Mouse (Mus musculus) embryonic facial prominence, embryonic 13.5 days (tissue): Measurements from ENCODE around the gene Ick. TPM values are rescaled to one million over a fixed set of nuclear protein-coding genes. Genes with fewer than 3 reads are reported as not detected.
"Not testable (repeated sequence)": the region's sequence is repeated elsewhere in the genome, so short reads cannot be mapped to it uniquely, and the experiment has no call there.

Experiments used
- ATAC-seq: fragments of 200-750 bp; cut with Nextera tagmentation; 2 replicates; pipeline ENCODE4 v1.8.0; 2017; ENCODE audit warnings: low read depth; ENCODE audit not compliant: insufficient number of reproducible peaks, insufficient read depth, low FRiP score, low TSS enrichment
- H3K27ac ChIP-seq: fragments of 300-500 bp; sonication (generic); 2 replicates; pipeline ENCODE4 v1.5.1; 2015; ENCODE audit warnings: moderate library complexity, mild to moderate bottlenecking, inconsistent platforms
- H3K27me3 ChIP-seq: fragments of 300-500 bp; sonication (generic); 2 replicates; pipeline ENCODE4 v1.6.1; 2015; ENCODE audit warnings: mild to moderate bottlenecking, inconsistent platforms
- H3K36me3 ChIP-seq: fragments of 300-500 bp; sonication (generic); 2 replicates; pipeline ENCODE4 v1.6.1; 2015; ENCODE audit warnings: mild to moderate bottlenecking, inconsistent platforms
- H3K4me1 ChIP-seq: fragments of 300-500 bp; sonication (generic); 2 replicates; pipeline ENCODE4 v1.6.1; 2015; ENCODE audit warnings: inconsistent platforms
- H3K4me2 ChIP-seq: fragments of 300-500 bp; sonication (generic); 2 replicates; pipeline ENCODE4 v1.6.1; 2015; ENCODE audit warnings: moderate library complexity, mild to moderate bottlenecking, inconsistent platforms
- H3K4me3 ChIP-seq: fragments of 300-500 bp; sonication (generic); 2 replicates; pipeline ENCODE4 v1.5.1; 2015; ENCODE audit warnings: mild to moderate bottlenecking, inconsistent platforms
- H3K9ac ChIP-seq: fragments of 300-500 bp; sonication (generic); 2 replicates; pipeline ENCODE4 v1.6.1; 2015; ENCODE audit warnings: mild to moderate bottlenecking, inconsistent platforms
- H3K9me3 ChIP-seq: fragments of 300-500 bp; sonication (generic); 2 replicates; pipeline ENCODE4 v1.6.1; 2016; ENCODE audit warnings: inconsistent platforms
- WGBS: fragments of 180-500 bp; shearing (Covaris S2); methylation state at CpG from one replicate; pipeline ENCODE4 v1.1.7; 2015; ENCODE audit warnings: mixed read lengths; 5-methylcytosine and 5-hydroxymethylcytosine counted together
- polyA plus RNA-seq: library from polyadenylated mRNA; unstranded; fragments of >200 nt; fragmentation: Nextera tagmentation; extraction: Ambion mirVana; gene quantifications from 2 replicates; pipeline ENCODE4 v1.2.1, GENCODE M21; 2015

The Ick gene
- polyA plus RNA-seq, 1 experiment from 2014 or later: 34.5 TPM

- H3K27ac ChIP-seq: peak overlapping the region; percentile 99
- H3K4me2 ChIP-seq: peak overlapping the region; percentile 63
- peak overlapping the region; percentile 88 for H3K9ac ChIP-seq
- H3K9me3 ChIP-seq: no peaks in the 10 kb centered on the region
- WGBS: under 1% methylated on average over 22 of the region's 22 CpGs
- peak; percentile 60; the same call in 1 of the 2 replicates for ATAC-seq
- peak overlapping the region; percentile 67 for H3K4me3 ChIP-seq
- H3K27me3 ChIP-seq: no peaks in the 10 kb centered on the region
- no peaks in the 10 kb centered on the region for H3K36me3 ChIP-seq
- peaks cover 6% of the 10 kb centered on the region; the same call in 1 of the 2 replicates for H3K4me1 ChIP-seq
These were observed 67.3 kb downstream of the Ick start for GRCm38 (mm10) chr9:78176201-78176727.

GRCm38 (mm10) chr9:78176831-78177230 lies 67.8 kb downstream of the Ick start:
- Histone ChIP-seq H3K36me3 (no peaks in the 10 kb centered on the region), H3K9me3 (no peaks in the 10 kb centered on the region), H3K9ac (peak overlapping the region; percentile 88), H3K4me3 (peak overlapping the region; percentile 67), H3K27me3 (no peaks in the 10 kb centered on the region), H3K4me2 (peak overlapping the region; percentile 63), H3K4me1 (peaks cover 6% of the 10 kb centered on the region; the same call in 1 of the 2 replicates), H3K27ac (peak overlapping the region; percentile 99)
- no peak for ATAC-seq
- 32% methylated on average over 7 of the region's 7 CpGs for WGBS

- no peak overlapping the region for H3K9ac ChIP-seq
- H3K27me3 ChIP-seq: no peaks in the 10 kb centered on the region
- H3K4me3 ChIP-seq: no peak overlapping the region
- H3K4me1 ChIP-seq: peaks cover 6% of the 10 kb centered on the region; the same call in 1 of the 2 replicates
- H3K36me3 ChIP-seq: no peaks in the 10 kb centered on the region
- no peak overlapping the region for H3K27ac ChIP-seq
- no peak for ATAC-seq
- no peak overlapping the region for H3K4me2 ChIP-seq
- 77% methylated on average over 5 of the region's 5 CpGs for WGBS
- H3K9me3 ChIP-seq: no peaks in the 10 kb centered on the region
These were observed 69.2 kb downstream of the Ick start for GRCm38 (mm10) chr9:78178197-78178596.

GRCm38 (mm10) chr9:78179071-78179470 lies 70.1 kb downstream of the Ick start:
- Histone ChIP-seq H3K9me3 (no peaks in the 10 kb centered on the region), H3K4me1 (peaks cover 6% of the 10 kb centered on the region; the same call in 1 of the 2 replicates), H3K4me2 (no peak overlapping the region), H3K9ac (no peak overlapping the region), H3K4me3 (no peak overlapping the region), H3K27ac (no peak overlapping the region), H3K36me3 (no peaks in the 10 kb centered on the region), H3K27me3 (no peaks in the 10 kb centered on the region)
- 83% methylated on average over 2 of the region's 2 CpGs for WGBS
- ATAC-seq: no peak

DNA sequence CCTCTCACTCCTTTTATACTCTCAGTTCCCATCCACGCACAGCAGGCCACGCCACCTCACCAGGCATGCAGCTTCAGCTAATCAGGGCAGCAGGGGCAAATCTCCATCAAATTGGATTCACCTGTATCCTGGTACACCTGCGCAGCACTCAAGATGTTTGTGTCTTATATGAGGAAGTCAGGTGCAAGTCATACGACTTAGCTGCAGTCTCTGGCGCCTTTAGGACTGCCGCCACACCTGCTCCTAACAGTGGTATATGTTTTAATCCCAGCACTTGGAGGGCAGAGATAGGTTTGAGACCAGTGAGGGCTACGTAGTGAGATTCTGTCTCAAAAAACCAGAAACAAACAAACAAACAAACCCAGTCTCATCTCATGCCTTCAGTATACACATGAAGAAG lies 73.5 kb downstream of the Ick start, which contains the start of gene Gsta4:
Gsta4 (plus strand) TSS at position 301 of the 400 bp plus-strand sequence.
- WGBS: 92% methylated on average over 4 of the region's 7 CpGs
- not testable (repeated sequence) for H3K9ac ChIP-seq, H3K36me3 ChIP-seq, H3K27me3 ChIP-seq, H3K4me1 ChIP-seq, H3K4me3 ChIP-seq, H3K4me2 ChIP-seq, ATAC-seq, H3K27ac ChIP-seq, H3K9me3 ChIP-seq

DNA sequence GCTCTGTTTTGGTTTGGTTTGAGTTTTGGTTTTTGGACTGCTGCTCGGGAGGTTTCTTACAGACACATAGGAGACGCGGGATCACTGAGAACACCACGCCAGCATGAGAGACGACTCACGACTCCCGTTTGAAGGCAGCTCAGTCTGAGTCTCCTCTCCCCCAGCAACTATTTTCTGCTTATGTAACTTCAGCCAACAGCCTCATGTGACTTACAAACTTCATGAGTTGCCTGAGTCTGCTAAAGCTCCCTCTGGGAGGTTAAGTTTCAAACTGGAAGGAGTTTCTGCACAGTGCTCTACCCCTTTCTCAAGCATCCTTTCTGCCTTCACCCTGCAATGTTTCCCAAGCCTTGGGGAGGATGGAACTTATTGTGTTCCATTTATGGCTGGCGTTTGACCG lies 76.7 kb downstream of the Ick start:
- Histone ChIP-seq H3K4me3 (no peak overlapping the region), H3K9me3 (no peaks in the 10 kb centered on the region), H3K27me3 (no peaks in the 10 kb centered on the region; the same call in 1 of the 2 replicates), H3K4me2 (no peak overlapping the region), H3K4me1 (peaks cover 5% of the 10 kb centered on the region; the same call in 1 of the 2 replicates), H3K9ac (no peak overlapping the region), H3K36me3 (no peaks in the 10 kb centered on the region), H3K27ac (no peak overlapping the region)
- WGBS: 63% methylated on average over 9 of the region's 9 CpGs
- no peak for ATAC-seq

GRCm38 (mm10) chr9:78188910-78189309 lies 79.9 kb downstream of the Ick start:
- Histone ChIP-seq H3K9ac (no peak overlapping the region), H3K9me3 (no peaks in the 10 kb centered on the region), H3K4me3 (no peak overlapping the region), H3K4me1 (peaks cover 26% of the 10 kb centered on the region), H3K4me2 (no peak overlapping the region), H3K27me3 (no peaks in the 10 kb centered on the region; the same call in 1 of the 2 replicates), H3K36me3 (no peaks in the 10 kb centered on the region), H3K27ac (no peak overlapping the region)
- WGBS: 86% methylated on average over 8 of the region's 8 CpGs
- no peak for ATAC-seq

DNA sequence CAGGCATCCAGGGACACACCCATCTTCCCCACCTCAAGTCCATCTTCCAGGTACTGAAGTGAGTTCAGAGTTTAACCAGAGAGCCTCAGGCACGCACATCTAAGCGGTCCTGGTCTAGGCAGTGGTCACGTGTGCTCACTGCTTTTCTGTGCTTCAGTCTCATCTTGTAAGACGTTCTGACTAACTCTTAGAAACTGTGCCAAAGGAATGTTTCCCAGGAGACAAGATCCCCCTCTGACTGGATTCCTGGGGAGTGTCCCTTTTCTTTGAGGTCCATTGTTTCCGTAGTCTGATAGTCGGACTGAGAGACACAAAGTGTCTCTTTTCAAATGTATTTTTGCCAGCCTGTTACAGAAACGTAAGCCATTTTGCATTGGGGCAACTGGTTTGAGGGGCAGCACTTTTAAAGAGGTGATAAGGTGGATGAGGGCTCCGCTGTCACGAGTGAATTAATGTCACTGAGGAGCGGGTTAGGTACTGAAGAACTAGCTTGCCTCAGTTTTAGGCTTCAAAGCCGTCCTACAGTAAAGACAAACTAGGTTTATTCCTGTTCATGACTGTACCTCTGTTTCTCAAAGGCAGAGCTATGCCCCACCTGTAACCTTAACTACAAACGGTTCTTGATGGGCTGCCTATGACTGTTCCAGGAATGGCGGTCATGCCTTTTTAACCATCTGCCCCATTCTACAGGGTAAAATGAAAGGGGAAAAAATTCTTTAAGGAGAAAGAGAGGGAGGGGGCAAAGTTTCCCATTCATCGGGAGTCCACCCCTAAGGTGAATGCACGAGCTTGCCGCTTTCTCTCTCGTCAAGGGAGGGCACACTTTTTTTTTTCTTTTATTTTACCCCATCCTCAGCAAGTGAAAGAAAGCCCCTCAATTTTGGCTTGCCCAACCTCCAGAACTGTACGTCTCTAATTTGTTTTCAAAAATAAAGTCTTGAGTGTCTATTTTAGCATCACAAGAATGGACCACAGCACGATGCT lies 82.0 kb downstream of the Ick start:
- no peaks in the 10 kb centered on the region for H3K36me3 ChIP-seq
- H3K9ac ChIP-seq: peak overlapping the region; percentile 67
- peak overlapping the region; percentile 68 for H3K4me2 ChIP-seq
- no peak for ATAC-seq
- 2% methylated on average over 19 of the region's 19 CpGs for WGBS
- H3K4me1 ChIP-seq: peaks cover 27% of the 10 kb centered on the region
- no peaks in the 10 kb centered on the region; the same call in 1 of the 2 replicates for H3K27me3 ChIP-seq
- no peak overlapping the region for H3K27ac ChIP-seq
- no peaks in the 10 kb centered on the region for H3K9me3 ChIP-seq
- H3K4me3 ChIP-seq: peak overlapping the region; percentile 50

GRCm38 (mm10) chr9:78191736-78192135 lies 82.7 kb downstream of the Ick start:
- no peaks in the 10 kb centered on the region for H3K36me3 ChIP-seq
- ATAC-seq: no peak
- H3K4me3 ChIP-seq: peak overlapping the region; percentile 50
- H3K27ac ChIP-seq: peak overlapping the region; percentile 48; the same call in 1 of the 2 replicates
- H3K4me1 ChIP-seq: peaks cover 27% of the 10 kb centered on the region
- H3K27me3 ChIP-seq: no peaks in the 10 kb centered on the region; the same call in 1 of the 2 replicates
- WGBS: under 1% methylated on average over 18 of the region's 18 CpGs
- H3K9ac ChIP-seq: peak overlapping the region; percentile 67
- H3K9me3 ChIP-seq: no peaks in the 10 kb centered on the region
- peak overlapping the region; percentile 68 for H3K4me2 ChIP-seq

- Histone ChIP-seq H3K27ac (no peak overlapping the region), H3K4me2 (peak overlapping the region; percentile 68), H3K9ac (no peak overlapping the region), H3K27me3 (no peaks in the 10 kb centered on the region; the same call in 1 of the 2 replicates), H3K4me3 (no peak overlapping the region), H3K36me3 (peaks cover 4% of the 10 kb centered on the region; the same call in 1 of the 2 replicates), H3K9me3 (no peaks in the 10 kb centered on the region), H3K4me1 (peaks cover 27% of the 10 kb centered on the region)
- 50% methylated on average over 9 of the region's 9 CpGs for WGBS
- no peak for ATAC-seq
These were observed 85.1 kb downstream of the Ick start for GRCm38 (mm10) chr9:78193902-78194597.

- H3K4me2 ChIP-seq: no peak overlapping the region
- peaks cover 4% of the 10 kb centered on the region; the same call in 1 of the 2 replicates for H3K36me3 ChIP-seq
- H3K27ac ChIP-seq: no peak overlapping the region
- H3K4me3 ChIP-seq: no peak overlapping the region
- no peak for ATAC-seq
- H3K4me1 ChIP-seq: peaks cover 27% of the 10 kb centered on the region
- 83% methylated on average over 11 of the region's 11 CpGs for WGBS
- no peaks in the 10 kb centered on the region; the same call in 1 of the 2 replicates for H3K27me3 ChIP-seq
- no peak overlapping the region for H3K9ac ChIP-seq
- no peaks in the 10 kb centered on the region for H3K9me3 ChIP-seq
These were observed 86.0 kb downstream of the Ick start for GRCm38 (mm10) chr9:78195034-78195433.
